Mouse (Mus musculus): ENCODE measurements around the gene Tmprss11d. TPM values are rescaled to one million over a fixed set of nuclear protein-coding genes. Genes with fewer than 3 reads are reported as not detected.

The Tmprss11d gene
- polyA plus RNA-seq, 1 experiment from 2014 or later, result not detected

Other genes starting within 250 kb of the Tmprss11d start
- gene Uba6, start 200.6 kb downstream of the Tmprss11d start, polyA plus RNA-seq (2016; fragmentation: Nextera tagmentation; extraction: Ambion mirVana), result 14.6 and 17.5 TPM in 2 replicates
- gene Gnrhr, start 175.5 kb downstream of the Tmprss11d start, polyA plus RNA-seq (2016; fragmentation: Nextera tagmentation; extraction: Ambion mirVana), result not detected in 2 replicates
- gene Tmprss11c, start 84.1 kb downstream of the Tmprss11d start, polyA plus RNA-seq (2016; fragmentation: Nextera tagmentation; extraction: Ambion mirVana), result not detected in 2 replicates
- gene Tmprss11a, start 95.6 kb upstream of the Tmprss11d start, polyA plus RNA-seq (2016; fragmentation: Nextera tagmentation; extraction: Ambion mirVana), result not detected in 2 replicates
- gene Tmprss11g, start 145.2 kb upstream of the Tmprss11d start, polyA plus RNA-seq (2016; fragmentation: Nextera tagmentation; extraction: Ambion mirVana), result not detected in 2 replicates